27 mouse cellular contexts compared by ENCODE assay signal in genomic region chr13:84021771-84022170, GRCm38 (mm10).
DNase-seq lines count a peak whose midpoint lies in the region; ATAC-seq lines count a peak whose summit lies in the region.
"Had no signal": no experiment of that assay in that cellular context is flagged by ENCODE, and none has a peak within 500 bp of the region (broad histone marks: within the 10 kb centered on the region; RNA-seq: fewer than 3 reads in every experiment).

No protein-coding gene starts in this region.

- H3K4me2 ChIP-seq in midbrain, embryonic 11.5 days, result no peak overlapping the region
- no peak overlapping the region for H3K4me2 ChIP-seq in midbrain, embryonic 13.5 days (replicated peaks)
- H3K4me2 ChIP-seq in forebrain, embryonic 11.5 days (ENCODE audit: low read depth, low read length, severe bottlenecking), result no peak overlapping the region
- H3K4me2 ChIP-seq in forebrain, embryonic 15.5 days (replicated peaks), result no peak overlapping the region
- H3K4me2 ChIP-seq: heart, embryonic 12.5 days; heart, embryonic 15.5 days; hindbrain, embryonic 13.5 days had no signal

- no peaks in the 10 kb centered on the region for H3K4me1 ChIP-seq in midbrain, embryonic 11.5 days (ENCODE audit: control insufficient read depth, insufficient read depth, low read length)
- no peaks in the 10 kb centered on the region for H3K4me1 ChIP-seq in midbrain, embryonic 13.5 days (replicated peaks)
- peaks cover 6% of the 10 kb centered on the region; the same call in 1 of the 2 replicates for H3K4me1 ChIP-seq in forebrain, embryonic 11.5 days (replicated peaks; ENCODE audit: control insufficient read depth, insufficient read depth, low read length)
- peaks cover 9% of the 10 kb centered on the region; the same call in 1 of the 2 replicates for H3K4me1 ChIP-seq in forebrain, embryonic 15.5 days
- H3K4me1 ChIP-seq: heart, embryonic 12.5 days; heart, embryonic 15.5 days had no signal

- H3K4me3 ChIP-seq in midbrain, embryonic 11.5 days (ENCODE audit: low read depth, low read length), result no peak overlapping the region
- H3K4me3 ChIP-seq in midbrain, embryonic 13.5 days (replicated peaks), result no peak overlapping the region
- H3K4me3 ChIP-seq in forebrain, embryonic 11.5 days (ENCODE audit: low read depth, low read length), result no peak overlapping the region
- no peak overlapping the region for H3K4me3 ChIP-seq in forebrain, embryonic 15.5 days
- H3K4me3 ChIP-seq: heart, embryonic 12.5 days; heart, embryonic 15.5 days; hindbrain, embryonic 10.5 days; hindbrain, embryonic 13.5 days had no signal

- no peaks in the 10 kb centered on the region for H3K36me3 ChIP-seq in midbrain, embryonic 11.5 days (ENCODE audit: control insufficient read depth, insufficient read depth, low read length)
- no peaks in the 10 kb centered on the region for H3K36me3 ChIP-seq in midbrain, embryonic 13.5 days
- H3K36me3 ChIP-seq in forebrain, embryonic 11.5 days (ENCODE audit: control insufficient read depth, insufficient read depth, low read length), result no peaks in the 10 kb centered on the region
- H3K36me3 ChIP-seq in forebrain, embryonic 15.5 days, result no peaks in the 10 kb centered on the region
- H3K36me3 ChIP-seq: heart, embryonic 12.5 days; heart, embryonic 15.5 days; hindbrain, embryonic 10.5 days; hindbrain, embryonic 13.5 days had no signal

- H3K9me3 ChIP-seq in midbrain, embryonic 11.5 days (ENCODE audit: control insufficient read depth, low read length), result no peaks in the 10 kb centered on the region
- H3K9me3 ChIP-seq in midbrain, embryonic 13.5 days, result no peaks in the 10 kb centered on the region
- H3K9me3 ChIP-seq in forebrain, embryonic 11.5 days (ENCODE audit: control insufficient read depth, low read length), result no peaks in the 10 kb centered on the region
- H3K9me3 ChIP-seq in forebrain, embryonic 15.5 days, result no peaks in the 10 kb centered on the region
- H3K9me3 ChIP-seq: heart, embryonic 12.5 days; heart, embryonic 15.5 days; hindbrain, embryonic 10.5 days; hindbrain, embryonic 13.5 days had no signal

- H3K27ac ChIP-seq in midbrain, embryonic 11.5 days (ENCODE audit: low read depth, low read length), result no peak overlapping the region
- H3K27ac ChIP-seq in midbrain, embryonic 13.5 days, result no peak overlapping the region
- H3K27ac ChIP-seq in forebrain, embryonic 11.5 days (ENCODE audit: low read depth, low read length), result no peak overlapping the region
- H3K27ac ChIP-seq in forebrain, embryonic 15.5 days (replicated peaks), result no peak overlapping the region
- H3K27ac ChIP-seq: heart, embryonic 15.5 days; hindbrain, embryonic 10.5 days; hindbrain, embryonic 13.5 days had no signal

- peak; percentile 57; the same call in 1 of the 2 replicates for ATAC-seq in midbrain, embryonic 11.5 days (ENCODE audit: low FRiP score)
- ATAC-seq in midbrain, embryonic 13.5 days, result no peak
- ATAC-seq in forebrain, embryonic 11.5 days (replicated peaks; ENCODE audit: low FRiP score), result 0 out of 2 replicates have a peak, but pooled peaks have one; percentile 47
- 0 out of 2 replicates have a peak, but pooled peaks have one; percentile 49 for ATAC-seq in forebrain, embryonic 15.5 days (replicated peaks)
- ATAC-seq: activated CD4-positive, CD25-positive, alpha-beta regulatory T cell, adult 4 months; CD4-positive, CD25-positive, alpha-beta regulatory T cell, adult 4 months; hindbrain, embryonic 16.5 days; intestine, embryonic 16.5 days had no signal

- no peak for DNase-seq in midbrain, embryonic 11.5 days (ENCODE audit: low spot score, missing footprints)
- peak; percentile 21 for DNase-seq in Muller cell, postnatal 12 days (ENCODE audit: inconsistent ontology term)
- no peak for DNase-seq in forebrain, embryonic 11.5 days (ENCODE audit: low spot score)
- DNase-seq in embryo, embryonic 10 days (ENCODE audit: low spot score), result no peak
- no peak for DNase-seq in B cell, adult 2 months
- no peak for DNase-seq in thymus, adult 18-20 months
- DNase-seq: adrenal gland, adult 8-10 months; adrenal gland, postnatal 25 days; cerebellum, adult 18-20 months; cerebellum, adult 9-10 months; cerebellum, postnatal 25 days; embryo, embryonic 11 days; gastrocnemius, postnatal 25 days; heart, adult 18-20 months; heart, postnatal 10 days; heart, postnatal 36 days; kidney, adult 18-20 months had no signal

- 77% methylated on average over 7 of the region's 7 CpGs for WGBS in midbrain, embryonic 11.5 days
- 50% methylated on average over 7 of the region's 7 CpGs for WGBS in midbrain, embryonic 13.5 days
- WGBS in forebrain, embryonic 11.5 days, result 43% methylated on average over 7 of the region's 7 CpGs
- WGBS in forebrain, embryonic 15.5 days, result 25% methylated on average over 7 of the region's 7 CpGs

- no peaks in the 10 kb centered on the region for H3K27me3 ChIP-seq in midbrain, embryonic 11.5 days (ENCODE audit: control insufficient read depth, insufficient read depth, low read length)
- H3K27me3 ChIP-seq in midbrain, embryonic 13.5 days, result no peaks in the 10 kb centered on the region
- H3K27me3 ChIP-seq in forebrain, embryonic 11.5 days (ENCODE audit: control insufficient read depth, insufficient read depth, low read length), result no peaks in the 10 kb centered on the region
- H3K27me3 ChIP-seq in forebrain, embryonic 15.5 days, result no peaks in the 10 kb centered on the region
- H3K27me3 ChIP-seq: heart, embryonic 12.5 days; heart, embryonic 15.5 days; hindbrain, embryonic 13.5 days had no signal

- H3K9ac ChIP-seq in midbrain, embryonic 11.5 days (ENCODE audit: low read length), result no peak overlapping the region
- H3K9ac ChIP-seq in midbrain, embryonic 13.5 days (replicated peaks), result no peak overlapping the region
- H3K9ac ChIP-seq in forebrain, embryonic 11.5 days (ENCODE audit: low read length), result no peak overlapping the region
- H3K9ac ChIP-seq in forebrain, embryonic 15.5 days (replicated peaks), result no peak overlapping the region
- H3K9ac ChIP-seq: heart, embryonic 12.5 days; heart, embryonic 15.5 days; hindbrain, embryonic 13.5 days had no signal
